Mouse (Mus musculus): ENCODE results near the gene Mfap1b. TPM values are rescaled to one million over a fixed set of nuclear protein-coding genes. Genes with fewer than 3 reads are reported as not detected.

Mfap1b gene
- polyA plus RNA-seq, 1 experiment: 29.0 TPM

DNA sequence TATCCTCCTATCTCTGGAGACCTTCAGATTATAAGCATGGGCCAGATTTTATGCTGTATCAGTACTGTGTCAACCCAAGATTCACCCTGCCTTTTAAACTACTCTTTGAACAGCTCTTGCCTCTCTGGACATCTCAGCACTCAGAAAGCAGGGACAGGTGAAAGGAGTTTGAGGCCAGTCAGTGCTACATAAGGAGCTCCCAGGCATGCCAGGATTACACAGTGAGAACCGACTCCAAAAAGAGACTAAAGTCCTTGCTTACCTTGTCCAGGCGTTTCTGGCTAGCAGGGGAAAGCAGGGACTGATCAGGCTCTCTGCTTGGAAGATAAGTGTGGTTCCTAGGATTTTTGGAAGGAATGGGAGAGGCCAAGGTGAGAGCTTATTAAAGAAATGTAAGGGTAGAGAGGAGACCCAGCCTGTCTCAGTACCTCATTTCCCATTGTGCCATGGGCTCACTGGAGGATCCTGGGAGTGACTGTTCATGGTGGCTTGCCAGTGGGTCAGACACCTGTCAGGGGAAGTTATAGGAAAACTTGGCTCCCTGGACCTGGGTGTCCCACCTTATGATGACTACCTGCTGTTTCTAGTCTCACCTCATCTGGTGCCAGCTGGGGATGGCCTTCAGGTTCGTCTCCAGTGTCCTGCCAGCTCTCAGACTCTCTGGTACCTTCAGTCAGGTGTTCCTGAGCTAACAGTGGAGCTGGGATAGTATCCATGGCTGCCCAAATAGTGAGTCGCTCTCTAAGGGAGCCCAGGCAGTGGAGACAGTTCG lies 32.8 kb downstream of the Mfap1b start:
- DNase-seq: no peak

DNA sequence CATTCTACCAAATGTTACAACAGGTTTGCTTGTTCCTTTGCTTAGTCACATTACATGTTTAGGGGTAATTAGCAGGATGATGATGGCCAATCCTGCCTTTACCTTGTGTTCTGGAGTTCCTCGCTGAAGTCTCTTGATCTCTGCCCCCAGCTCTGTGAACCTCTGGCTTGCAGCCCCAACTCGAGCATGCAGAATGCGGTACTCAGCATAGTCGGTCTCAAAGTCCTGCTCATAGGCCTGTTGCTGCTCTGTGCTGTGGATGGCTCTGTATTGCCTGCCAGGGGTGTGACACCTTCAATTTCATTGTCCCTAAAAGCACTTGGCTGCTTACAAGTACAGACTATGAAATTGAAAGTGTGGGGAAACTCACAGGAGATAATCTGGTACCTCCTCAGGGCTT lies 34.1 kb downstream of the Mfap1b start:
- DNase-seq: no peak
- TF ChIP-seq POLR2A (IDR thresholded peaks at IDR 0.05; ENCODE audit: borderline replicate concordance, insufficient read depth, low read length): no peak
- no peak for TF ChIP-seq CTCF (IDR thresholded peaks at IDR 0.05; ENCODE audit: borderline replicate concordance, insufficient read depth, low read depth, low read length)
- H3K4me3 ChIP-seq (replicated peaks; ENCODE audit: insufficient read depth, low read depth, low read length): no peak overlapping the region
- no peaks in the 10 kb centered on the region for H3K27me3 ChIP-seq (ENCODE audit: control insufficient read depth, insufficient read depth, low read length)
- H3K27ac ChIP-seq (ENCODE audit: insufficient read depth, low read length): no peak overlapping the region
- H3K4me1 ChIP-seq (ENCODE audit: control insufficient read depth, insufficient read depth, low read length): peaks cover 6% of the 10 kb centered on the region
- WGBS: 69% methylated on average over 4 of the region's 4 CpGs

More for the DNA sequence above, 32.8 kb downstream of the Mfap1b start:
- no peak overlapping the region for H3K27ac ChIP-seq (ENCODE audit: insufficient read depth, low read length)
- TF ChIP-seq POLR2A (IDR thresholded peaks at IDR 0.05; ENCODE audit: borderline replicate concordance, insufficient read depth, low read length) (no peak), CTCF (IDR thresholded peaks at IDR 0.05; ENCODE audit: borderline replicate concordance, insufficient read depth, low read depth, low read length) (no peak)
- no peaks in the 10 kb centered on the region for H3K27me3 ChIP-seq (ENCODE audit: control insufficient read depth, insufficient read depth, low read length)
- peaks cover 6% of the 10 kb centered on the region for H3K4me1 ChIP-seq (ENCODE audit: control insufficient read depth, insufficient read depth, low read length)
- 63% methylated on average over 5 of the region's 5 CpGs for WGBS
- no peak overlapping the region for H3K4me3 ChIP-seq (replicated peaks; ENCODE audit: insufficient read depth, low read depth, low read length)

DNA sequence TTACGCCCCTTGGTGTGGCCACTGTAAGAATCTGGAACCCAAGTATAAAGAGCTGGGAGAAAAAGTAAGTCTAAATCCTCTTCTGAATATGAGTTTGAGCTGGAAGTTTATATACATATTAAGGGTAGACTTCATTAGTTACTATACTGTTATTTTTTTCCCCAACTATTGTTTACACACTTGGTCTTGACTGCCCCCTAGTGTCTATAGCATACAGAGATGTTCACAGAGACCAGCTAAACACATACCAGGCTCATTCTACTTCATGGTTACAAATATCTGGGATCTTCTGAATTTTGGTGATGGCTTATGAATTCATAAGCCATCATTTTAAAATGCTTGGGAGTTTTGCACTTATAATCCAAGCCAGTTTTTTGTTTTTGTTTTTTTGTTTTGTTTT lies 39.0 kb downstream of the Mfap1b start:
- Histone ChIP-seq H3K27ac (ENCODE audit: insufficient read depth, low read length) (no peak overlapping the region), H3K27me3 (ENCODE audit: control insufficient read depth, insufficient read depth, low read length) (no peaks in the 10 kb centered on the region), H3K4me3 (replicated peaks; ENCODE audit: insufficient read depth, low read depth, low read length) (no peak overlapping the region), H3K4me1 (ENCODE audit: control insufficient read depth, insufficient read depth, low read length) (no peaks in the 10 kb centered on the region)
- TF ChIP-seq CTCF (IDR thresholded peaks at IDR 0.05; ENCODE audit: borderline replicate concordance, insufficient read depth, low read depth, low read length): peak; percentile 27; the same call in 1 of the 2 replicates
- TF ChIP-seq POLR2A (IDR thresholded peaks at IDR 0.05; ENCODE audit: borderline replicate concordance, insufficient read depth, low read length): no peak
- 100% methylated on average over 1 of the region's 1 CpGs for WGBS
- DNase-seq: no peak

- TF ChIP-seq CTCF (IDR thresholded peaks at IDR 0.05; ENCODE audit: borderline replicate concordance, insufficient read depth, low read depth, low read length) (no peak), POLR2A (IDR thresholded peaks at IDR 0.05; ENCODE audit: borderline replicate concordance, insufficient read depth, low read length) (no peak)
- 95% methylated on average over 2 of the region's 2 CpGs for WGBS
- no peaks in the 10 kb centered on the region for H3K27me3 ChIP-seq (ENCODE audit: control insufficient read depth, insufficient read depth, low read length)
These were observed 48.0 kb downstream of the Mfap1b start for GRCm38 (mm10) chr2:121425890-121426289.

GRCm38 (mm10) chr2:121423166-121423565 lies 50.7 kb downstream of the Mfap1b start:
- 88% methylated on average over 2 of the region's 2 CpGs for WGBS

More at GRCm38 (mm10) chr2:121425890-121426289, 48.0 kb downstream of the Mfap1b start:
- no peak overlapping the region for H3K4me3 ChIP-seq (replicated peaks; ENCODE audit: insufficient read depth, low read depth, low read length)
- DNase-seq: no peak
- H3K4me1 ChIP-seq (ENCODE audit: control insufficient read depth, insufficient read depth, low read length): no peaks in the 10 kb centered on the region
- H3K27ac ChIP-seq (ENCODE audit: insufficient read depth, low read length): no peak overlapping the region

GRCm38 (mm10) chr2:121418476-121418875 lies 55.4 kb downstream of the Mfap1b start:
- H3K4me1 ChIP-seq (ENCODE audit: control insufficient read depth, insufficient read depth, low read length): no peaks in the 10 kb centered on the region; the same call in 1 of the 2 replicates
- DNase-seq: no peak
- H3K27ac ChIP-seq (ENCODE audit: insufficient read depth, low read length): no peak overlapping the region
- no peak overlapping the region for H3K4me3 ChIP-seq (replicated peaks; ENCODE audit: insufficient read depth, low read depth, low read length)
- 76% methylated on average over 3 of the region's 3 CpGs for WGBS
- H3K27me3 ChIP-seq (ENCODE audit: control insufficient read depth, insufficient read depth, low read length): no peaks in the 10 kb centered on the region
- TF ChIP-seq POLR2A (IDR thresholded peaks at IDR 0.05; ENCODE audit: borderline replicate concordance, insufficient read depth, low read length) (no peak), CTCF (IDR thresholded peaks at IDR 0.05; ENCODE audit: borderline replicate concordance, insufficient read depth, low read depth, low read length) (no peak)

More at GRCm38 (mm10) chr2:121423166-121423565, 50.7 kb downstream of the Mfap1b start:
- H3K27me3 ChIP-seq (ENCODE audit: control insufficient read depth, insufficient read depth, low read length): no peaks in the 10 kb centered on the region
- DNase-seq: no peak
- TF ChIP-seq CTCF (IDR thresholded peaks at IDR 0.05; ENCODE audit: borderline replicate concordance, insufficient read depth, low read depth, low read length): no peak
- TF ChIP-seq POLR2A (IDR thresholded peaks at IDR 0.05; ENCODE audit: borderline replicate concordance, insufficient read depth, low read length): no peak
- H3K4me1 ChIP-seq (ENCODE audit: control insufficient read depth, insufficient read depth, low read length): no peaks in the 10 kb centered on the region
- no peak overlapping the region for H3K27ac ChIP-seq (ENCODE audit: insufficient read depth, low read length)
- no peak overlapping the region for H3K4me3 ChIP-seq (replicated peaks; ENCODE audit: insufficient read depth, low read depth, low read length)

GRCm38 (mm10) chr2:121416356-121416755 lies 57.5 kb downstream of the Mfap1b start:
- WGBS: 91% methylated on average over 6 of the region's 6 CpGs
- TF ChIP-seq CTCF (IDR thresholded peaks at IDR 0.05; ENCODE audit: borderline replicate concordance, insufficient read depth, low read depth, low read length) (no peak), POLR2A (IDR thresholded peaks at IDR 0.05; ENCODE audit: borderline replicate concordance, insufficient read depth, low read length) (no peak)
- no peak overlapping the region for H3K27ac ChIP-seq (ENCODE audit: insufficient read depth, low read length)
- H3K4me1 ChIP-seq (ENCODE audit: control insufficient read depth, insufficient read depth, low read length): peaks cover 4% of the 10 kb centered on the region; the same call in 1 of the 2 replicates
- no peaks in the 10 kb centered on the region for H3K27me3 ChIP-seq (ENCODE audit: control insufficient read depth, insufficient read depth, low read length)
- no peak for DNase-seq
- no peak overlapping the region for H3K4me3 ChIP-seq (replicated peaks; ENCODE audit: insufficient read depth, low read depth, low read length)

GRCm38 (mm10) chr2:121415591-121415990 lies 58.3 kb downstream of the Mfap1b start:
- 49% methylated on average over 3 of the region's 3 CpGs for WGBS
- no peak overlapping the region for H3K27ac ChIP-seq (ENCODE audit: insufficient read depth, low read length)
- TF ChIP-seq CTCF (IDR thresholded peaks at IDR 0.05; ENCODE audit: borderline replicate concordance, insufficient read depth, low read depth, low read length) (no peak), POLR2A (IDR thresholded peaks at IDR 0.05; ENCODE audit: borderline replicate concordance, insufficient read depth, low read length) (no peak)
- DNase-seq: no peak
- H3K27me3 ChIP-seq (ENCODE audit: control insufficient read depth, insufficient read depth, low read length): no peaks in the 10 kb centered on the region
- H3K4me3 ChIP-seq (replicated peaks; ENCODE audit: insufficient read depth, low read depth, low read length): no peak overlapping the region
- peaks cover 4% of the 10 kb centered on the region; the same call in 1 of the 2 replicates for H3K4me1 ChIP-seq (ENCODE audit: control insufficient read depth, insufficient read depth, low read length)

Measured in cerebellum, adult 2 months (tissue).